Mouse (Mus musculus) G1E (cell line): ENCODE data around the gene Fhit.

ENCODE experiments used
- CTCF ChIP-seq: IDR thresholded peaks from 2 replicates; pipeline ENCODE4 v1.5.1; 2012; ENCODE audit warnings: low read depth, low read length, inconsistent platforms, mixed read lengths
- GATA1 ChIP-seq: IDR thresholded peaks from 2 replicates; pipeline ENCODE4 v1.6.1; 2012; ENCODE audit warnings: borderline replicate concordance, low read length, inconsistent platforms, mixed read lengths
- GATA2 ChIP-seq: IDR thresholded peaks from 2 replicates; pipeline ENCODE4 v1.6.1; 2012; ENCODE audit warnings: low read depth, low read length, inconsistent platforms, borderline replicate concordance
- POLR2AphosphoS5 ChIP-seq: IDR thresholded peaks from 2 replicates; pipeline ENCODE4 v1.6.1; 2012; ENCODE audit warnings: low read depth, low read length, inconsistent platforms; ENCODE audit not compliant: insufficient replicate concordance
- TAL1 ChIP-seq: conservative IDR thresholded peaks from 2 replicates; pipeline ENCODE4 v1.6.1; 2012; ENCODE audit warnings: low read depth, low read length, inconsistent platforms, mixed read lengths

DNA sequence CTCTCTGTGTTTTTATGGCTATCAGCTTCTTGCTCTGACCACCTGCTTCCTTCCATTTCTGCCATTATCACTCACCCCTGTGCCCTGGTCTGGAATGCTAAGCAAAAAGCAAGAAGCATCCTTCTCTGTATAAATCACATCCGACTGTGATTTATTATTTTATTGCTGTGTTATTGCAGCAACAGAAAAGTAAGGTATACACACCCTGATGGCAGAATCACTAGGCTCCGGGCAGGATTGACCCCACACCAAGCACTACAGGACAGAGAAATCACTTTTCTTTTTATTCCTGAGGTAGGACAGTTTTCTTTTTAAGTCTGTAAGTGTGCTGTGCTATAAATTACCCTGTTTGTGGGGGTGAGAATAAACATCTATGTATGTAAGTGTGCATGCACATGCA is 460.1 kb downstream of the Fhit start:
- TF ChIP-seq CTCF, result no peak
- TF ChIP-seq GATA1, result no peak
- TF ChIP-seq TAL1, result no peak
- TF ChIP-seq POLR2AphosphoS5, result no peak
- TF ChIP-seq GATA2, result no peak
